Mouse (Mus musculus): ENCODE measurements around the gene Lrrc41.

GRCm38 (mm10) chr4:116122762-116123161 is 47.7 kb downstream of the Lrrc41 start:
- peak; percentile 68 for TF ChIP-seq ZNF384 (IDR thresholded peaks at IDR 0.05; ENCODE audit: low read depth, low read length)
- no peak for TF ChIP-seq RAD21 (IDR thresholded peaks at IDR 0.05; ENCODE audit: low read depth, low read length)
